7 mouse cellular contexts compared by ENCODE assay signal in genomic region chr10:26828412-26829137, GRCm38 (mm10).
DNase-seq lines count a peak whose midpoint lies in the region; ATAC-seq and TF ChIP-seq lines count a peak whose summit lies in the region.

No protein-coding gene starts in this region.

- H3K9me3 ChIP-seq in CH12.LX (replicated peaks; ENCODE audit: low read length) = peaks cover 5% of the 10 kb centered on the region
- H3K9me3 ChIP-seq in embryonic facial prominence, embryonic 14.5 days (ENCODE audit: control insufficient read depth, low read length) = no peaks in the 10 kb centered on the region
- H3K9me3 ChIP-seq in lung, embryonic 14.5 days (ENCODE audit: low read depth, low read length) = no peaks in the 10 kb centered on the region
- H3K9me3 ChIP-seq in stomach, postnatal 0 days (ENCODE audit: control insufficient read depth, low read length) = no peaks in the 10 kb centered on the region

- no peaks in the 10 kb centered on the region for H3K79me2 ChIP-seq in CH12.LX (replicated peaks; ENCODE audit: control insufficient read depth, extremely low read depth, insufficient read depth, poor library complexity, severe bottlenecking)

- H3K4me2 ChIP-seq in CH12.LX (ENCODE audit: insufficient read depth, low read depth, poor library complexity, severe bottlenecking) = no peak overlapping the region; the same call in 1 of the 2 replicates
- H3K4me2 ChIP-seq in embryonic facial prominence, embryonic 14.5 days (ENCODE audit: low read depth, low read length) = no peak overlapping the region
- no peak overlapping the region for H3K4me2 ChIP-seq in lung, embryonic 14.5 days
- peak overlapping the region; percentile 32 for H3K4me2 ChIP-seq in stomach, postnatal 0 days (replicated peaks; ENCODE audit: low read depth)

- no peak overlapping the region for H3K27ac ChIP-seq in CH12.LX (ENCODE audit: insufficient read depth, low read depth)
- H3K27ac ChIP-seq in embryonic facial prominence, embryonic 14.5 days (replicated peaks; ENCODE audit: low read depth, low read length) = no peak overlapping the region
- no peak overlapping the region for H3K27ac ChIP-seq in lung, embryonic 14.5 days (ENCODE audit: low read depth)
- peak overlapping the region; percentile 73 for H3K27ac ChIP-seq in stomach, postnatal 0 days (replicated peaks)

- WGBS in embryonic facial prominence, embryonic 14.5 days = 74% methylated on average over 9 of the region's 9 CpGs
- WGBS in lung, embryonic 14.5 days = 62% methylated on average over 9 of the region's 9 CpGs
- 41% methylated on average over 9 of the region's 9 CpGs for WGBS in stomach, postnatal 0 days

- DNase-seq in CH12.LX (ENCODE audit: extremely low read depth) = peak; percentile 12
- peak; percentile 49 for DNase-seq in embryonic facial prominence, embryonic 14.5 days (ENCODE audit: low spot score)
- peak; percentile 14 for DNase-seq in induced T-regulatory cell, adult 2 months (ENCODE audit: low read depth)
- DNase-seq in lung, embryonic 14.5 days = peak; percentile 72
- DNase-seq in stomach, postnatal 0 days (ENCODE audit: low spot score) = peak; percentile 61
- no peak for DNase-seq in urinary bladder, postnatal 25 days (ENCODE audit: low spot score)

- in situ Hi-C loops in CH12.LX (cut with MboI; ENCODE audit: low pct_ligation_motif_present, low pct_unique_long_range_greater_than_20kb, low sequenced_read_pairs) = no loop called here

- no peaks in the 10 kb centered on the region for H3K36me3 ChIP-seq in CH12.LX (replicated peaks in 1 of 2; ENCODE audit: control insufficient read depth in 1 of 2, insufficient read depth in 1 of 2, low read length in 1 of 2)
- H3K36me3 ChIP-seq in embryonic facial prominence, embryonic 14.5 days (ENCODE audit: control insufficient read depth, insufficient read depth, low read length) = no peaks in the 10 kb centered on the region
- H3K36me3 ChIP-seq in lung, embryonic 14.5 days (ENCODE audit: insufficient read depth) = no peaks in the 10 kb centered on the region
- no peaks in the 10 kb centered on the region for H3K36me3 ChIP-seq in stomach, postnatal 0 days (ENCODE audit: control insufficient read depth, insufficient read depth, low read length)

- peaks cover 4 to 23% of the 10 kb centered on the region in 2 experiments; a peak in 3 of 4 replicates for H3K4me1 ChIP-seq in CH12.LX (ENCODE audit: control insufficient read depth in 1 of 2, insufficient read depth in 2 of 2)
- 0 out of 2 replicates have a peak, but pooled peaks cover 9% of the 10 kb centered on the region for H3K4me1 ChIP-seq in embryonic facial prominence, embryonic 14.5 days (ENCODE audit: control insufficient read depth, insufficient read depth, low read length)
- no peaks in the 10 kb centered on the region for H3K4me1 ChIP-seq in lung, embryonic 14.5 days (ENCODE audit: insufficient read depth)
- H3K4me1 ChIP-seq in stomach, postnatal 0 days (replicated peaks; ENCODE audit: control insufficient read depth, insufficient read depth) = no peaks in the 10 kb centered on the region

- 0 out of 2 replicates have a peak, but pooled peaks have one; percentile 11 for TF ChIP-seq EP300 in CH12.LX (IDR thresholded peaks at IDR 0.05; ENCODE audit: low read length)
- TF ChIP-seq EP300 in stomach, postnatal 0 days (optimal IDR thresholded peaks at IDR 0.05) = no peak

- no peak for TF ChIP-seq RAD21 in CH12.LX (IDR thresholded peaks at IDR 0.05; ENCODE audit: low read depth, low read length)

- H3K9ac ChIP-seq in CH12.LX (ENCODE audit: insufficient read depth, low read depth) = no peak overlapping the region
- H3K9ac ChIP-seq in embryonic facial prominence, embryonic 14.5 days (ENCODE audit: low read depth, low read length) = no peak overlapping the region
- no peak overlapping the region for H3K9ac ChIP-seq in lung, embryonic 14.5 days
- no peak overlapping the region for H3K9ac ChIP-seq in stomach, postnatal 0 days (ENCODE audit: low read length)

- H3K4me3 ChIP-seq in CH12.LX (replicated peaks in 1 of 3; ENCODE audit: low read depth in 2 of 3, low read length in 2 of 3, poor library complexity in 1 of 3) = no peak overlapping the region
- H3K4me3 ChIP-seq in embryonic facial prominence, embryonic 14.5 days (ENCODE audit: low read depth, low read length) = no peak overlapping the region
- H3K4me3 ChIP-seq in lung, embryonic 14.5 days (ENCODE audit: low read depth, low read length) = no peak overlapping the region
- no peak overlapping the region for H3K4me3 ChIP-seq in stomach, postnatal 0 days (ENCODE audit: low read depth, low read length)

- TF ChIP-seq POLR2A in CH12.LX (IDR thresholded peaks at IDR 0.05; ENCODE audit: low read depth, low read length) = no peak

- no peak for TF ChIP-seq CTCF in CH12.LX (conservative IDR thresholded peaks at IDR 0.05 in 1 of 2, IDR thresholded peaks at IDR 0.05 in 1 of 2; ENCODE audit: low read depth in 2 of 2, low read length in 2 of 2)
- no peak for TF ChIP-seq CTCF in lung, embryonic 14.5 days (IDR thresholded peaks at IDR 0.05; ENCODE audit: low read depth)
- no peak for TF ChIP-seq CTCF in stomach, postnatal 0 days (IDR thresholded peaks at IDR 0.05; ENCODE audit: low read depth)

- dilution Hi-C loops in CH12.LX (cut with MboI; ENCODE audit: extremely low pct_ligation_motif_present, extremely low pct_unique_long_range_greater_than_20kb, low sequenced_read_pairs) = no loop called here

- no peak for ATAC-seq in embryonic facial prominence, embryonic 14.5 days (ENCODE audit: low read depth)
- ATAC-seq in lung, embryonic 14.5 days (ENCODE audit: insufficient read depth) = peak; percentile 92
- peak; percentile 98 for ATAC-seq in stomach, postnatal 0 days (ENCODE audit: low FRiP score, low TSS enrichment)
- no peak for ATAC-seq in frontal cortex, adult (ENCODE audit: low TSS enrichment)

- no peaks in the 10 kb centered on the region for H3K27me3 ChIP-seq in CH12.LX (replicated peaks)
- no peaks in the 10 kb centered on the region for H3K27me3 ChIP-seq in embryonic facial prominence, embryonic 14.5 days (replicated peaks; ENCODE audit: control insufficient read depth, insufficient read depth, low read length)
- H3K27me3 ChIP-seq in lung, embryonic 14.5 days (ENCODE audit: insufficient read depth, low read length) = no peaks in the 10 kb centered on the region
- no peaks in the 10 kb centered on the region for H3K27me3 ChIP-seq in stomach, postnatal 0 days (ENCODE audit: control insufficient read depth, insufficient read depth, low read length)

TF ChIP-seq in CH12.LX, 34 proteins besides CTCF, POLR2A, EP300 and RAD21:
- TF ChIP-seq HCFC1 (IDR thresholded peaks at IDR 0.05; ENCODE audit: low read depth, low read length) (no peak), IRF4 (IDR thresholded peaks at IDR 0.05; ENCODE audit: low read depth, low read length) (peak; percentile 47; the same call in 1 of the 2 replicates)

Comparison
In these comparisons a context has a peak if more than half of its experiments do, and no peak if none do; other contexts are left out.
1. ATAC-seq: peak in lung, embryonic 14.5 days (single experiment) and stomach, postnatal 0 days (single experiment); none in embryonic facial prominence, embryonic 14.5 days (single experiment) and frontal cortex, adult (single experiment).